Mouse (Mus musculus) olfactory bulb, adult 2 months (tissue): ENCODE results near the gene Ksr1.

Source experiments
- CTCF ChIP-seq: fragments of 200-500 bp; IDR thresholded peaks from 2 replicates; pipeline ENCODE4 v1.5.1; 2012; ENCODE audit warnings: low read depth, mild to moderate bottlenecking, low read length, moderate library complexity; ENCODE audit not compliant: insufficient read depth
- POLR2A ChIP-seq: fragments of 200-500 bp; IDR thresholded peaks from 2 replicates; pipeline ENCODE4 v1.6.1; 2012; ENCODE audit warnings: mild to moderate bottlenecking, low read depth, low read length, moderate library complexity; ENCODE audit not compliant: insufficient read depth

GRCm38 (mm10) chr11:79144043-79144591 lies 2.1 kb downstream of the Ksr1 start:
- TF ChIP-seq CTCF (no peak), POLR2A (no peak)
